Mouse (Mus musculus): Measurements from ENCODE around the gene Rhoh.

Gene Rhoh

GRCm38 (mm10) chr5:65860281-65861000 lies 572 bp upstream of the Rhoh start:
- no peak for DNase-seq (ENCODE audit: low spot score)

- DNase-seq (ENCODE audit: low spot score): no peak
Observed at GRCm38 (mm10) chr5:65862217-65862927, 1.4 kb downstream of the Rhoh start.

GRCm38 (mm10) chr5:65863349-65863749 lies 2.3 kb downstream of the Rhoh start:
- no peak for DNase-seq (ENCODE audit: low spot score)

GRCm38 (mm10) chr5:65864486-65864885 lies 3.5 kb downstream of the Rhoh start:
- no peak for DNase-seq (ENCODE audit: low spot score)

- DNase-seq (ENCODE audit: low spot score): no peak
Observed at GRCm38 (mm10) chr5:65864946-65865345, 3.9 kb downstream of the Rhoh start.

GRCm38 (mm10) chr5:65866591-65866990 lies 5.6 kb downstream of the Rhoh start:
- DNase-seq (ENCODE audit: low spot score): no peak

- DNase-seq (ENCODE audit: low spot score): no peak
Observed at GRCm38 (mm10) chr5:65867380-65868116, 6.5 kb downstream of the Rhoh start.

GRCm38 (mm10) chr5:65868419-65868818 lies 7.4 kb downstream of the Rhoh start:
- no peak for DNase-seq (ENCODE audit: low spot score)

GRCm38 (mm10) chr5:65869660-65870059 lies 8.6 kb downstream of the Rhoh start:
- DNase-seq (ENCODE audit: low spot score): no peak

- DNase-seq (ENCODE audit: low spot score): no peak
Observed at GRCm38 (mm10) chr5:65871276-65871875, 10.4 kb downstream of the Rhoh start.

- DNase-seq (ENCODE audit: low spot score): no peak
Observed at GRCm38 (mm10) chr5:65873212-65873611, 12.2 kb downstream of the Rhoh start.

GRCm38 (mm10) chr5:65875269-65875668 lies 14.3 kb downstream of the Rhoh start:
- DNase-seq (ENCODE audit: low spot score): no peak

- no peak for DNase-seq (ENCODE audit: low spot score)
Observed at GRCm38 (mm10) chr5:65878367-65878766, 17.4 kb downstream of the Rhoh start.

- DNase-seq (ENCODE audit: low spot score): no peak
Observed at GRCm38 (mm10) chr5:65881254-65881653, 20.2 kb downstream of the Rhoh start.

GRCm38 (mm10) chr5:65882476-65883205 lies 21.6 kb downstream of the Rhoh start:
- no peak for DNase-seq (ENCODE audit: low spot score)

- DNase-seq (ENCODE audit: low spot score): no peak
Observed at GRCm38 (mm10) chr5:65883355-65883754, 22.3 kb downstream of the Rhoh start.

GRCm38 (mm10) chr5:65885699-65886443 lies 24.9 kb downstream of the Rhoh start:
- no peak for DNase-seq (ENCODE audit: low spot score)

GRCm38 (mm10) chr5:65888102-65888501 lies 27.1 kb downstream of the Rhoh start:
- DNase-seq (ENCODE audit: low spot score): no peak

- no peak for DNase-seq (ENCODE audit: low spot score)
Observed at GRCm38 (mm10) chr5:65888998-65889397, 28.0 kb downstream of the Rhoh start.

- DNase-seq (ENCODE audit: low spot score): no peak
Observed at GRCm38 (mm10) chr5:65891251-65891826, 30.3 kb downstream of the Rhoh start.
